Mouse (Mus musculus): ENCODE data around the gene Fem1a.

GRCm38 (mm10) chr17:56229943-56230342, 26.7 kb upstream of the Fem1a start:
- TF ChIP-seq CTCF (IDR thresholded peaks at IDR 0.05; ENCODE audit: low read depth, low read length) (no peak), POLR2A (IDR thresholded peaks at IDR 0.05; ENCODE audit: borderline replicate concordance, low read depth, low read length) (no peak)
